Mouse (Mus musculus) G1E (cell line): ENCODE measurements around the gene Ninj1. TPM values are rescaled to one million over a fixed set of nuclear protein-coding genes. Genes with fewer than 3 reads are reported as not detected.

Experiments used
- ATAC-seq: 2 replicates; pipeline ENCODE4 v1.8.0; 2016; ENCODE audit warnings: mild to moderate bottlenecking; ENCODE audit not compliant: insufficient number of reproducible peaks, poor library complexity, low FRiP score, severe bottlenecking; ENCODE audit errors: extremely low read depth
- DNase-seq: peaks from one replicate; pipeline ENCODE4 v3.0.0; 2012; ENCODE audit warnings: low spot score
- H3K27me3 ChIP-seq: 2 replicates; pipeline ENCODE4 v1.6.1; 2012; ENCODE audit warnings: mild to moderate bottlenecking, low read length, inconsistent platforms; ENCODE audit not compliant: insufficient read depth
- H3K36me3 ChIP-seq: replicated peaks from 2 replicates; pipeline ENCODE3; 2012; ENCODE audit warnings: mild to moderate bottlenecking, inconsistent platforms
- H3K4me1 ChIP-seq: 2 replicates; pipeline ENCODE4 v1.6.1; 2012; ENCODE audit warnings: low read depth, low read length, inconsistent platforms, mixed read lengths; ENCODE audit not compliant: insufficient read depth
- H3K4me3 ChIP-seq: 2 replicates; pipeline ENCODE4 v1.5.1; 2012; ENCODE audit warnings: low read depth, mild to moderate bottlenecking, inconsistent platforms, low read length, moderate library complexity, mixed read lengths
- H3K9me3 ChIP-seq: replicated peaks from 2 replicates; pipeline ENCODE4 v1.6.1; 2012; ENCODE audit warnings: inconsistent platforms
- CTCF ChIP-seq: IDR thresholded peaks from 2 replicates; pipeline ENCODE4 v1.5.1; 2012; ENCODE audit warnings: low read depth, low read length, inconsistent platforms, mixed read lengths
- GATA1 ChIP-seq: IDR thresholded peaks from 2 replicates; pipeline ENCODE4 v1.6.1; 2012; ENCODE audit warnings: borderline replicate concordance, low read length, inconsistent platforms, mixed read lengths
- GATA2 ChIP-seq: IDR thresholded peaks from 2 replicates; pipeline ENCODE4 v1.6.1; 2012; ENCODE audit warnings: low read depth, low read length, inconsistent platforms, borderline replicate concordance
- POLR2AphosphoS5 ChIP-seq: IDR thresholded peaks from 2 replicates; pipeline ENCODE4 v1.6.1; 2012; ENCODE audit warnings: low read depth, low read length, inconsistent platforms; ENCODE audit not compliant: insufficient replicate concordance
- TAL1 ChIP-seq: conservative IDR thresholded peaks from 2 replicates; pipeline ENCODE4 v1.6.1; 2012; ENCODE audit warnings: low read depth, low read length, inconsistent platforms, mixed read lengths
- polyA plus RNA-seq: library from polyadenylated mRNA; stranded (reverse); fragments of >175 nt; gene quantifications from 2 replicates; pipeline ENCODE4 v1.2.3, GENCODE M21; 2012
- total RNA-seq, 2 experiments: library from RNA; stranded (forward) in 1 of 2; stranded (reverse) in 1 of 2; fragments of 200-1000 nt in 1 of 2; fragments of >200 nt in 1 of 2; fragmentation: Nextera tagmentation in 1 of 2; gene quantifications; 2 replicates each; pipeline ENCODE4 v1.2.3; 2014 to 2017

Gene Ninj1
- total and polyA plus RNA-seq, 3 experiments = 10.1 to 61.7 (median 13.2) TPM

- Histone ChIP-seq H3K27me3 (peaks cover 14% of the 10 kb centered on the region), H3K4me1 (peaks cover 19% of the 10 kb centered on the region), H3K4me3 (no peak overlapping the region), H3K36me3 (peaks cover 2% of the 10 kb centered on the region), H3K9me3 (peaks cover 7% of the 10 kb centered on the region)
- DNase-seq (no peak), ATAC-seq (no peak)
- TF ChIP-seq POLR2AphosphoS5 (no peak), GATA1 (no peak), TAL1 (no peak), CTCF (no peak), GATA2 (no peak)
These were observed 58.0 kb downstream of the Ninj1 start for GRCm38 (mm10) chr13:49245251-49245650.

Other genes starting within 250 kb of the Ninj1 start
- gene Fam120a, start 219.5 kb upstream of the Ninj1 start, total RNA-seq (2014; fragmentation: Nextera tagmentation) = 260 and 279 TPM in 2 replicates
- 102 and 113 TPM in 2 replicates for gene Fam120a, start 219.5 kb upstream of the Ninj1 start, total RNA-seq (2017)
- gene Fam120a, start 219.5 kb upstream of the Ninj1 start, polyA plus RNA-seq = 186 and 200 TPM in 2 replicates
- not detected in 2 replicates for gene Wnk2, start 39.5 kb upstream of the Ninj1 start, total RNA-seq (2014; fragmentation: Nextera tagmentation)
- 0.05 TPM in 1 of 2 replicates, not detected in the other for gene Wnk2, start 39.5 kb upstream of the Ninj1 start, total RNA-seq (2017)
- not detected in 2 replicates for gene Wnk2, start 39.5 kb upstream of the Ninj1 start, polyA plus RNA-seq
- 8.4 and 9.2 TPM in 2 replicates for gene Card19, start 28.6 kb downstream of the Ninj1 start, total RNA-seq (2014; fragmentation: Nextera tagmentation)
- gene Card19, start 28.6 kb downstream of the Ninj1 start, total RNA-seq (2017) = 12.2 and 19.3 TPM in 2 replicates
- gene Card19, start 28.6 kb downstream of the Ninj1 start, polyA plus RNA-seq = 15.8 and 16.9 TPM in 2 replicates
- gene Susd3, start 61.2 kb downstream of the Ninj1 start, total RNA-seq (2014; fragmentation: Nextera tagmentation) = 2.8 and 3.3 TPM in 2 replicates
- gene Susd3, start 61.2 kb downstream of the Ninj1 start, total RNA-seq (2017) = 8.6 and 15.9 TPM in 2 replicates
- 1.6 and 2.0 TPM in 2 replicates for gene Susd3, start 61.2 kb downstream of the Ninj1 start, polyA plus RNA-seq
- gene Fgd3, start 132.8 kb downstream of the Ninj1 start, total RNA-seq (2014; fragmentation: Nextera tagmentation) = 3.9 and 4.7 TPM in 2 replicates
- 11.0 and 11.2 TPM in 2 replicates for gene Fgd3, start 132.8 kb downstream of the Ninj1 start, total RNA-seq (2017)
- gene Fgd3, start 132.8 kb downstream of the Ninj1 start, polyA plus RNA-seq = 3.6 and 4.1 TPM in 2 replicates
- gene Bicd2, start 154.1 kb downstream of the Ninj1 start, total RNA-seq (2014; fragmentation: Nextera tagmentation) = 11.5 and 19.5 TPM in 2 replicates
- 19.2 and 19.9 TPM in 2 replicates for gene Bicd2, start 154.1 kb downstream of the Ninj1 start, total RNA-seq (2017)
- 10.7 and 11.6 TPM in 2 replicates for gene Bicd2, start 154.1 kb downstream of the Ninj1 start, polyA plus RNA-seq
- 4.5 and 4.8 TPM in 2 replicates for gene Ippk, start 233.8 kb downstream of the Ninj1 start, total RNA-seq (2014; fragmentation: Nextera tagmentation)
- 15.8 and 15.9 TPM in 2 replicates for gene Ippk, start 233.8 kb downstream of the Ninj1 start, total RNA-seq (2017)
- 1.3 and 2.3 TPM in 2 replicates for gene Ippk, start 233.8 kb downstream of the Ninj1 start, polyA plus RNA-seq